Mouse (Mus musculus) leukemia stem cell, adult 10-12 weeks (primary cell): Measurements from ENCODE around the gene Gm42742. TPM values are rescaled to one million over a fixed set of nuclear protein-coding genes. Genes with fewer than 3 reads are reported as not detected.

Experiments
- polyA plus RNA-seq: library from polyadenylated mRNA; stranded (reverse); fragments of >175 nt; gene quantifications from 2 replicates; pipeline ENCODE4 v1.2.3, GENCODE M21; 2012; ENCODE audit warnings: low replicate concordance

The Gm42742 gene
- 89.5 and 197 TPM in 2 replicates for polyA plus RNA-seq

DNA sequence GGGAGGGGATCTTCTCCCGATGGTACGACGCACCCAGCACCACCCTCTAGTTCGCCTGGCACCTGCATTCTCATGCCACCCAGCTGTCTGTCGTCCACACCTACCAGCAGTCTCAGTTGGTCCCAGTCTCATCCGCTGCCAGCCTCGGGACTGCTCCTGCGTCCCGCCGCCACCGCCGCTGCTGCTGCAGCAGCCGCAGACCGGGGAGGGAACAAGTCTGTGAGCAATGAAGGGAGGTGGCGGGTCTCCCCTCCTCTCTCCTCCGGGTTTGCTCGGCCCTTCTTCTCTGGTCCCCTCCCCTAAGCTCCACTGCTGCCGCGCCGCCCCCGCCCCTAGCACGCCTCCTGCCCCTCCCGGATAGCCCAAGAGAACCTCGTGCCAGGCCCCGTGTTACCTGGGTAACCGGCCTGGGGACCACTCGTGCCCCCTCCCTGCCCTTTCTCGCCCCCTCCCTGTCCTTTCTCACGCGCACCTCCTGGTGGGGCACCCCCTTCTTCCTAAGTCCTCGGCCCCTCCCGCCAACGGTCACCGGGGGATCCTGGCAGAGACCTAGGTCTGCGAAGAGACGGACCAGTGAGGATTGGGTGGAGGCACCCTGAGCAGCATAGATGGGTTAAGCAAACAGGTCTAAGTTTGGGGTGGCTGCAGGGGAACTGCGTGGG lies at the start of gene Gm42742, which contains the start of gene Prrt2:
TSS of gene Gm42742 (minus strand) at position 197 of the 662 bp plus-strand sequence.
TSS of gene Prrt2 (minus strand) at position 311 of the 662 bp plus-strand sequence.

DNA sequence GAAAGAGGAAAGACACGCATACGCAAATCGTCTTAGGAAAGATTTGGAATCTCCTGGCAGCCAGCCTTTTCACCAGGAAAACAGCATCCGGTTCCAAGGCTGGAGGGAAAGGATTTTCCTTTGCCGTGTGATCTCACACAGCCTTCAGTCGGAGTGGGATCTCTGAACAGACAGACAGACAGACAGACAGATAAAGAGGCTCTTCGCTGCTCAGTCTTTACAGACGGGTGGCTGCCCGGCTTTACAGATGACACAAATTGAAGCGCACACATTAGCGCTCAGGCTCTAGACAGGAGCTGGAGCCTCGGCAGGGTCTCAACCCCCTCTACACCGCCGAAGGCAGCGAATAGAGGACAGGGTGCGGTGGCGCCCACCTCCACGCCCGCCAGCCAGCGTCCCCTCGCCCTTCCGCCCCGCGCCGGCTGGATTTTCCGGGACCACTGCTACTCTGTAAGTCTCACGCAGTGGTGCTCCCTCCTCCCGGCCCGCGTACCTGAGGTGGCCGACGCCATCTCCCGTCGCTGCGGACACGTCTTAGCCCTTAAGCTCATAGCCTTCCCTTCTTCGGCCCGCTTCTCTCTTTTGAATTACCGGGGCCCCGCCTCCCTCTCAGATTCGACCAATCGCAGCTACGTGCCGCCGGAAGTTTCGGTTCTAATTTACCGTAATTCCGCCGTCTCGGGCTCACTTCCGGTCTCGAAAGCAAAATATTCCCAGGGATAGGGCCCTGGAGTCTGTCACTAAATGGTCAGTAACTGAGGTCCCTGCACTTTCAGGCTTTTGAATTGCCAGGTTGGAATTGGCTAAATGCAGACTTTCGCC lies 21.2 kb upstream of the Gm42742 start, which contains the start of gene Kif22:
TSS of gene Kif22 (minus strand) at position 621 of the 822 bp plus-strand sequence.

DNA sequence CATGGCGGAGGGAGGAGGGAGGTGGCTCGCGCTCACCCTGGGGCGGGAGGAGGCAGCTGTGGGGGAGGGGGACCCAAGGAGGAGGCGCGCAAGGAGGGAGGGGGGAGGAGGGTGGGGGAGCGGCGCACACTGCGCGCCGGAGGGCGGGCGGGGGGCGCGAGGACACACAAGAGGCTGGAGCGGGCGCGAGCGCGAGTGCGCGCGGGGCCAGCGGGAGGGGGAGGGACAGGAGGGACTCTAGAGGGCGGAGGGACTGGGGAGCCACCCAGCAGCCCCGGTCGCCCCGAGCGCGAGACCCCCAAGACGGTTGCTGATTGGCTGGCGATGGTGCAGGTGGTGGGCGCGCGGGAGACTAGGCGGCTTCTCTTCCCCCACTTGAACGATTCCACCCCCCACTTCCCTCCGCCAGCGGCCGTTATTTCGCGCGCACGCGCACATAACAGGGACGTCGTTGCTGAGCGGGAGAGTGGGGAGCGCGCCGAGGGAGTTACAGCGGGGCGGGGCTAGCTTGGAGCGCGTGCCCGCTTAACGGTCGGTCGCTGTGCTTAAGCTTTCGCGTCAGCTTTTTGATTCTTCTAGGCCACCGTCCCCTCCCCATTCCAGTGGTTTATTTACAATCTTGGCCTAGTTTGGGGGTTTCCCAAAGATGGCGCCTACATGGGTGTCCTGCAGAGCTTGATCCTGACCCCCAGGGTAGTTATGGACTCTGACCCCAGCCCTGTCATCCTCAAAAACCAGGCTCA lies 6.3 kb upstream of the Gm42742 start, which contains the start of gene Maz:
TSS of gene Maz (minus strand) at position 54 of the 743 bp plus-strand sequence.

DNA sequence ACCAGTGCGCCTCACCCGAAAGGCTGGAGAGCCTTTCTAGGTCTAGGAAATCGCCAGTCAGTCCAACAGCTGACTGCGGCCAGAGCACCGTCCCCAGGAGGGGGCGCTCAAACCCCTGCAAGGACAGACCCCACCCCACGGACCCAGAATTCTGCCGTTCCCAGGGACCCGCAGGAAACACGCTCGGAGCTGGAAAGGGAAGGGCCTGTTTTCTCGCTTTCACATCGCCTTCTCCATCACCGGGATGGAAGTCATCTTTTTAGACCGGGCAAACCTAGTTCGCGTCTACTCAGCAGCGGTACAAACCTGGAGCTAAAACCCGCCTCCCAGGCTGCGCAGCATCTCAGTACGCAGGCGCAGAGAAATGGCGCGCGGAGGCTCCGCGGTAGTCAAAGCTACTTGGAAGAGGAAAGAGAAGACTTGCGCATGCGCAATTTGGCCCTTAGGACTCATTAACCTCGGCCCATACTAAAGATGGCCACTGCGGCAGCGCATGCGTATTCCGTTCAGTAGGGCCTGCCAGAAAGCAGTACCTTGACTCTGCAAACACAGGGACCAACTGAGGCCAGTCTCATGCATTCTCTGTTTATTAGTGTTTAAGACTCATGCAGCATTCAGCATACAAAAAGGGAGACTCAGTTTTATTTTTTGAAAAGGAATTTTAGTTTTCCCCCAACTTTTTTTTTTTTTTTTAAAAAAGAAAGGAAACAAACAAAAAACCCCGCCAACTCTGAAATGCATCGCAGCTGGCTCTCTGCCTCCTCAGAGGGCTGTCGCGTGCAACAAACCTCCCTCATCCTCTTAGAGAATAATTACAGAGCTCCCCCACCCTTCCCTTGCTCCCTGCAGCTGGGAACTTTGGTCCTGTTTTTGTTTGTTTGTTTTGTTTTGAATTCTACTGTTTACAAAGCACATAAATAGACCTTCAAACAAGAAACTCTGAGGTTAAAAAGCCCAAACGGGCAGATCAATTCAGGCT lies 3.6 kb downstream of the Gm42742 start, which contains the start of gene Pagr1a:
TSS of gene Pagr1a (minus strand) at position 382 of the 979 bp plus-strand sequence.

DNA sequence TGATC lies 4.6 kb downstream of the Gm42742 start, which contains the start of gene Pagr1b:
TSS of gene Pagr1b (minus strand) at position 4 of the 5 bp plus-strand sequence.

DNA sequence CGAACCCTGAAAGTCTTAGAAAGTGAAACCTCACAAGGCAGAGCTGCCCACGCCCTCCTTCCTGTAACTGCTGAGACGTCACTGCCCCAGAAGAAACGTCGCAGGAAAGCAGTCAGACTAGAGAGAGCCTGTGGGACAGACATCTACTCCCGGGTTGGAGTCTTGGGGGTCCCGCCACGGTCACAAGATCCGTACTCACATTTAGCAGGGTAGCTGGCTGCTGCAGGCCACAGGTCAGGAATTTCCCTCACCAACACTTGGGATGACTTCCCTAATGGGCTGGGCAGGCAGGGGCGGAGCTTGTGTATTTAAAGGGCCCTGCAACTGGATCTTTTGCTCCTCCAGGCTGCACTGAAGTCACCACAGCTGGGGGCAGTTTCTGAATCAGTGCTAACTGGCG lies 6.6 kb downstream of the Gm42742 start, which contains the start of gene Mvp:
TSS of gene Mvp (minus strand) at position 302 of the 400 bp plus-strand sequence.

DNA sequence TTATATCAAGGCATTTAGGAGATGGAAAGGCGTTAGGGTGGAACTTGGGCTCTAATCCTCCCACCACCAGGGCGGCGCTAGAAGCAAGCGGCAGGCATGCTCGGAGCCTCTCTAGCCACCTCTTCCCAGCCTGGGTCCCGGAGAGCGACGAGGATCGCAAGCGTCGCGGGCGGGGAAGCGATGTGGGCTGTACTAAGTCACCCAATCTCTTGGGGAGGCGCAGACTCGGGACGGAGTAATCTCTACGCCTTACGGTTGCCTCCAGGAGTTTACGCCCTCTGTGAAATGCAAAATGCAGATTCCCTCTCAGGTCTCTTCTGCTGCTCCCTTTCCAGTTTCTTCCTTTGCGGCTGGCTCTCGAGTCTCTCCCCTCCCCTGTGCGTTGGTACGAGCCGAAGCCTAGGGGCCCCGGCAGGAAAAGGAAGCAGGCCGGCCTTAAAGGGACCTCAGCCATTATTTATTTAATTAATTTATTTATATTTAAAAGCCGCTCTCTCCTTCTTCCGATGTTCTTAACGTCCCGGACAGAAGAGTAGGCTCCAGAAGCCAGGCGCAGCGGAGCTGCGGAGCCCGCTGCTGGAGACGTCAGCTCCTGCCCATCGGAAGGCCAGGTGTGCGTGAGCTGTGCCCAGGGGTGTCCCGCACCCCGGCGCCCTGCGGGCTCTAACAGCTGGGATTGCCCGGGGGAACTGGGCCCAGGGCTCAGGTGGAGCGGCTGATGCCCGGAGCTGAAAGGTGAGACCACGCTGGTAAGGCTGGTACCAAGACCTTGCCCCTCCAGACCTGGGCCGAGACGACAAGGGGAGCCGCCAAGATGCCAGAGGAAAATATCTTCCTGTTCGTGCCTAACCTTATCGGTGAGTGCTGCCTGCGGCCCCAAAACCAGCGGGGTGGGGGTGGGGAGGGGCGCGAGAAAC lies 44.7 kb downstream of the Gm42742 start, which contains the start of gene Cdiptos:
TSS of gene Cdiptos (minus strand) at position 149 of the 917 bp plus-strand sequence.

DNA sequence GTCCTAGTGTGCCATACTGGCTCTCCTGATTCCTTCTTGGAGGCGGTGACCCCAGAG lies 45.2 kb downstream of the Gm42742 start, which contains the start of gene Cdipt:
TSS of gene Cdipt (plus strand) at position 22 of the 57 bp plus-strand sequence.

Other genes with a start within 250 kb of the Gm42742 start
- 188 and 399 TPM in 2 replicates for gene Ypel3, start 244.1 kb downstream of the Gm42742 start, polyA plus RNA-seq
- gene Tbx6, start 239.6 kb downstream of the Gm42742 start, polyA plus RNA-seq, result 8.3 and 13.4 TPM in 2 replicates
- 129 and 143 TPM in 2 replicates for gene Ppp4c, start 228.6 kb downstream of the Gm42742 start, polyA plus RNA-seq
- 1.5 and 3.9 TPM in 2 replicates for gene Fam57b, start 223.4 kb downstream of the Gm42742 start, polyA plus RNA-seq
- not detected in 2 replicates for gene 4930451I11Rik, start 189.5 kb downstream of the Gm42742 start, polyA plus RNA-seq
- gene Doc2a, start 173.7 kb downstream of the Gm42742 start, polyA plus RNA-seq, result not detected in 2 replicates
- gene Hirip3, start 159.1 kb downstream of the Gm42742 start, polyA plus RNA-seq, result 80.7 and 110 TPM in 2 replicates
- gene Ino80e, start 158.7 kb downstream of the Gm42742 start, polyA plus RNA-seq, result 1,584 and 1,973 TPM in 2 replicates
- 249 and 381 TPM in 2 replicates for gene Taok2, start 136.4 kb downstream of the Gm42742 start, polyA plus RNA-seq
- gene Tmem219, start 98.2 kb downstream of the Gm42742 start, polyA plus RNA-seq, result 61.9 and 90.6 TPM in 2 replicates
- 31.6 and 58.9 TPM in 2 replicates for gene Kctd13, start 92.2 kb downstream of the Gm42742 start, polyA plus RNA-seq
- gene Asphd1, start 71.5 kb downstream of the Gm42742 start, polyA plus RNA-seq, result not detected in 2 replicates
- 1.1 and 3.1 TPM in 2 replicates for gene Sez6l2, start 70.5 kb downstream of the Gm42742 start, polyA plus RNA-seq
- gene Cdipt, start 45.2 kb downstream of the Gm42742 start, polyA plus RNA-seq, result 99.0 and 127 TPM in 2 replicates
- gene Cdiptos, start 45.0 kb downstream of the Gm42742 start, polyA plus RNA-seq, result 0.24 TPM in 1 of 2 replicates, not detected in the other
- 12.2 and 16.3 TPM in 2 replicates for gene Mvp, start 6.5 kb downstream of the Gm42742 start, polyA plus RNA-seq
- not detected in 2 replicates for gene Pagr1b, start 4.6 kb downstream of the Gm42742 start, polyA plus RNA-seq
- gene Pagr1a, start 3.7 kb downstream of the Gm42742 start, polyA plus RNA-seq, result 0.99 and 28.8 TPM in 2 replicates
- gene Prrt2, start 114 bp upstream of the Gm42742 start, polyA plus RNA-seq, result 0.20 and 7.0 TPM in 2 replicates
- 992 and 1,684 TPM in 2 replicates for gene Maz, start 5.9 kb upstream of the Gm42742 start, polyA plus RNA-seq
- gene Kif22, start 21.4 kb upstream of the Gm42742 start, polyA plus RNA-seq, result 23.8 and 26.3 TPM in 2 replicates
- not detected in 2 replicates for gene Zg16, start 66.2 kb upstream of the Gm42742 start, polyA plus RNA-seq
- 99.5 and 130 TPM in 2 replicates for gene AI467606, start 70.3 kb upstream of the Gm42742 start, polyA plus RNA-seq
- 1.9 and 3.6 TPM in 2 replicates for gene Qprt, start 101.1 kb upstream of the Gm42742 start, polyA plus RNA-seq
- gene Spn, start 116.7 kb upstream of the Gm42742 start, polyA plus RNA-seq, result 73.3 and 200 TPM in 2 replicates
- gene Cd2bp2, start 175.0 kb upstream of the Gm42742 start, polyA plus RNA-seq, result 55.9 and 67.9 TPM in 2 replicates
- 87.2 and 117 TPM in 2 replicates for gene Tbc1d10b, start 187.4 kb upstream of the Gm42742 start, polyA plus RNA-seq
- gene Mylpf, start 187.8 kb upstream of the Gm42742 start, polyA plus RNA-seq, result 2.1 TPM in 1 of 2 replicates, not detected in the other
- 17.3 and 29.4 TPM in 2 replicates for gene Zfp553, start 212.0 kb upstream of the Gm42742 start, polyA plus RNA-seq
- gene Sept1, start 212.0 kb upstream of the Gm42742 start, polyA plus RNA-seq, result 439 and 604 TPM in 2 replicates
- gene Zfp771, start 223.2 kb upstream of the Gm42742 start, polyA plus RNA-seq, result 141 and 154 TPM in 2 replicates
- 23.3 and 79.5 TPM in 2 replicates for gene Dctpp1, start 239.6 kb upstream of the Gm42742 start, polyA plus RNA-seq